Mouse (Mus musculus) midbrain, postnatal 0 days (tissue): ENCODE results near the gene Spop. TPM values are rescaled to one million over a fixed set of nuclear protein-coding genes. Genes with fewer than 3 reads are reported as not detected.
A peak's percentile ranks its signal among the peaks of the same experiment; 100 is the strongest.
"Not testable (repeated sequence)": the region's sequence is repeated elsewhere in the genome, so short reads cannot be mapped to it uniquely, and the experiment has no call there.

Source experiments
- ATAC-seq: fragments of 200-750 bp; cut with Nextera tagmentation; 2 replicates; pipeline ENCODE4 v1.8.0; 2017; ENCODE audit warnings: moderate number of reproducible peaks, mild to moderate bottlenecking, moderate TSS enrichment, moderate library complexity; ENCODE audit not compliant: low FRiP score
- DNase-seq: peaks from one replicate; pipeline ENCODE4 v3.0.0-alpha.2; 2015; ENCODE audit warnings: low spot score
- H3K27ac ChIP-seq: fragments of 300-500 bp; sonication (generic); 2 replicates; pipeline ENCODE4 v1.5.1; 2014; ENCODE audit warnings: low read depth, mild to moderate bottlenecking, low read length, mixed read lengths
- H3K27me3 ChIP-seq: fragments of 300-500 bp; sonication (generic); 2 replicates; pipeline ENCODE4 v1.6.1; 2014; ENCODE audit warnings: low read length, control low read depth, mixed read lengths; ENCODE audit not compliant: insufficient read depth
- H3K36me3 ChIP-seq: fragments of 300-500 bp; sonication (generic); 2 replicates; pipeline ENCODE4 v1.6.1; 2014; ENCODE audit warnings: low read length, control low read depth, mixed read lengths; ENCODE audit not compliant: insufficient read depth
- H3K4me1 ChIP-seq: fragments of 300-500 bp; sonication (generic); 2 replicates; pipeline ENCODE4 v1.6.1; 2014; ENCODE audit warnings: mild to moderate bottlenecking, control low read depth, antibody characterized with exemption, low read length, mixed read lengths; ENCODE audit not compliant: insufficient read depth
- H3K4me2 ChIP-seq: fragments of 300-500 bp; sonication (generic); 2 replicates; pipeline ENCODE4 v1.6.1; 2014; ENCODE audit warnings: low read depth, mild to moderate bottlenecking, low read length, mixed read lengths; ENCODE audit not compliant: poor library complexity, severe bottlenecking
- H3K4me3 ChIP-seq: fragments of 300-500 bp; sonication (generic); 2 replicates; pipeline ENCODE4 v1.5.1; 2014; ENCODE audit warnings: low read depth, mild to moderate bottlenecking, low read length, moderate library complexity
- H3K9ac ChIP-seq: fragments of 300-500 bp; sonication (generic); replicated peaks from 2 replicates; pipeline ENCODE4 v1.6.1; 2014; ENCODE audit warnings: mild to moderate bottlenecking, low read length, moderate library complexity, mixed read lengths; ENCODE audit not compliant: poor library complexity, severe bottlenecking
- H3K9me3 ChIP-seq: fragments of 300-500 bp; sonication (generic); 2 replicates; pipeline ENCODE4 v1.6.1; 2016; ENCODE audit warnings: low read length, control low read depth
- CTCF ChIP-seq: IDR thresholded peaks from 2 replicates; pipeline ENCODE4 v1.5.1; 2016; ENCODE audit warnings: antibody characterized with exemption, mild to moderate bottlenecking
- WGBS: fragments of 180-500 bp; shearing (Covaris S2); extraction: QIAGEN DNeasy Blood & Tissue Kit; methylation state at CpG from one replicate; pipeline ENCODE4 v1.1.7; 2014; 5-methylcytosine and 5-hydroxymethylcytosine counted together
- polyA plus RNA-seq: library from polyadenylated mRNA; unstranded; fragments of >200 nt; fragmentation: Nextera tagmentation; extraction: Ambion mirVana; gene quantifications from 2 replicates; pipeline ENCODE4 v1.2.1, GENCODE M21; 2015
- total RNA-seq: library from RNA; depleted of rRNA; stranded (reverse); fragments of >200 nt; gene quantifications from 2 replicates; pipeline ENCODE4 v1.2.3, GENCODE M21; 2014

Spop gene
- total and polyA plus RNA-seq, 2 experiments from 2014 or later: 54.3 to 231 TPM

GRCm38 (mm10) chr11:95497921-95498320 lies 84.0 kb downstream of the Spop start:
- Histone ChIP-seq H3K4me3 (no peak overlapping the region), H3K9me3 (no peaks in the 10 kb centered on the region), H3K4me1 (no peaks in the 10 kb centered on the region), H3K27me3 (no peaks in the 10 kb centered on the region), H3K4me2 (no peak overlapping the region), H3K9ac (no peak overlapping the region), H3K36me3 (peaks cover 14% of the 10 kb centered on the region; the same call in 1 of the 2 replicates), H3K27ac (no peak overlapping the region)
- WGBS: 86% methylated on average over 5 of the region's 5 CpGs
- no peak for DNase-seq
- no peak for ATAC-seq
- 0 out of 2 replicates have a peak, but pooled peaks have one; percentile 5 for TF ChIP-seq CTCF

GRCm38 (mm10) chr11:95500412-95500811 lies 86.5 kb downstream of the Spop start:
- Histone ChIP-seq H3K27me3 (no peaks in the 10 kb centered on the region), H3K27ac (no peak overlapping the region), H3K9me3 (no peaks in the 10 kb centered on the region), H3K4me3 (no peak overlapping the region), H3K9ac (no peak overlapping the region), H3K4me2 (no peak overlapping the region), H3K36me3 (peaks cover 6% of the 10 kb centered on the region; the same call in 1 of the 2 replicates), H3K4me1 (no peaks in the 10 kb centered on the region; the same call in 1 of the 2 replicates)
- no peak for TF ChIP-seq CTCF
- DNase-seq (no peak), ATAC-seq (no peak)
- WGBS: 55% methylated on average over 4 of the region's 4 CpGs

GRCm38 (mm10) chr11:95500836-95501235 lies 87.0 kb downstream of the Spop start:
- H3K4me1 ChIP-seq: no peaks in the 10 kb centered on the region; the same call in 1 of the 2 replicates
- DNase-seq: peak; percentile 48

GRCm38 (mm10) chr11:95501826-95502225 lies 87.9 kb downstream of the Spop start:
- 84% methylated on average over 8 of the region's 8 CpGs for WGBS
- not testable (repeated sequence) for DNase-seq, ATAC-seq

More at GRCm38 (mm10) chr11:95500836-95501235, 87.0 kb downstream of the Spop start:
- H3K9ac ChIP-seq: no peak overlapping the region
- no peak overlapping the region for H3K4me3 ChIP-seq
- H3K9me3 ChIP-seq: no peaks in the 10 kb centered on the region
- ATAC-seq: no peak
- no peak overlapping the region for H3K4me2 ChIP-seq
- H3K27ac ChIP-seq: no peak overlapping the region
- H3K36me3 ChIP-seq: 0 out of 2 replicates have a peak, but pooled peaks cover 3% of the 10 kb centered on the region
- H3K27me3 ChIP-seq: no peaks in the 10 kb centered on the region
- 10% methylated on average over 3 of the region's 3 CpGs for whole genome bisulfite sequencing
- no peak for TF ChIP-seq CTCF

GRCm38 (mm10) chr11:95503581-95504180 lies 89.8 kb downstream of the Spop start:
- H3K4me3 ChIP-seq: no peak overlapping the region
- no peak overlapping the region for H3K9ac ChIP-seq
- DNase-seq (peak; percentile 39), ATAC-seq (no peak)
- H3K27ac ChIP-seq: no peak overlapping the region
- no peaks in the 10 kb centered on the region for H3K36me3 ChIP-seq
- WGBS: 61% methylated on average over 10 of the region's 10 CpGs
- no peaks in the 10 kb centered on the region; the same call in 1 of the 2 replicates for H3K4me1 ChIP-seq
- no peak overlapping the region for H3K4me2 ChIP-seq
- no peak for TF ChIP-seq CTCF
- no peaks in the 10 kb centered on the region; the same call in 1 of the 2 replicates for H3K27me3 ChIP-seq
- H3K9me3 ChIP-seq: no peaks in the 10 kb centered on the region

More at GRCm38 (mm10) chr11:95501826-95502225, 87.9 kb downstream of the Spop start:
- not testable (repeated sequence) for H3K9ac ChIP-seq, H3K9me3 ChIP-seq, H3K4me3 ChIP-seq, H3K27ac ChIP-seq, H3K4me2 ChIP-seq, H3K36me3 ChIP-seq, H3K27me3 ChIP-seq, H3K4me1 ChIP-seq

- ATAC-seq (no peak), DNase-seq (no peak)
- no peak for TF ChIP-seq CTCF
- Histone ChIP-seq H3K4me3 (no peak overlapping the region), H3K4me2 (no peak overlapping the region), H3K36me3 (no peaks in the 10 kb centered on the region), H3K27me3 (no peaks in the 10 kb centered on the region; the same call in 1 of the 2 replicates), H3K27ac (no peak overlapping the region), H3K9me3 (no peaks in the 10 kb centered on the region), H3K4me1 (no peaks in the 10 kb centered on the region; the same call in 1 of the 2 replicates), H3K9ac (no peak overlapping the region)
- WGBS: 44% methylated on average over 6 of the region's 6 CpGs
Measured at GRCm38 (mm10) chr11:95504271-95504731, 90.4 kb downstream of the Spop start.
